ENCODE assay signal across 9 mouse cellular contexts in the genomic region with DNA sequence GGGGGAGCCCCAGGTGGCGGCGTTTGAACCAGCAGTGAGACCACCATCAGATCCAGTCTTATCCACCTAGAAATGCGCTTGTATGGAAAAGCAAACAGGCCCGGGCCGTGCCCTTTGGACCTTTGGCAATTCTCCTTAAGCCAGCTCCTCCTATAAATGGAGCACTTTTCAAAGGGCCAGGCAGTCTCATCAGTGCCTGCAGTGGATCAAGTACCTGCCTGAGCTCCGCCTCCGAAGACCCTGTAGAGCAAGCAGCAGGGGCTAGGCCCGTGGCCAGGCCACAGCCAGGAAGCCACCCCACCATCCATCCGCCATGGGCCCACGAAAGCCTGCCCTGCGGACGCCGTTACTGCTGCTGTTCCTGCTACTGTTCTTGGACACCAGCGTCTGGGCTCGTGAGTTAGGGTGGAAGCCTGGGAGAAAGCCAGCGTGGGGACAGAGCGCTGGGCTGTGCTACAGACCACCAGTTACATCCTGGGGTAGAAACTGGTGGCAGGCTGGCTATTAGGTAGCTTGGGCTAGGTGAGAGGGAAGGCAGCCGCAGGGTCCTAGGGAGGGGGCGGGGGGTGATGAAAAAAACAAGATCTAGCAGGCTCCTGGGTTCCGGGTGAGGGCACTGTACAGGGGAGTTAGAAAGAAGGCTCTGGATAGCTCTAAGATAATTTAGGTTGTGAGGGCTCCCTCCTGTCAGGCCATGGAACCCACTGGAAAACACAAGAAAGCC. TPM values are rescaled to one million over a fixed set of nuclear protein-coding genes. Genes with fewer than 3 reads are reported as not detected.
A peak's percentile ranks its signal among the peaks of the same experiment; 100 is the strongest.
DNase-seq lines count a peak whose midpoint lies in the region; ATAC-seq and TF ChIP-seq lines count a peak whose summit lies in the region.
"Had no signal": no experiment of that assay in that cellular context is flagged by ENCODE, and none has a peak within 500 bp of the region (broad histone marks: within the 10 kb centered on the region; RNA-seq: fewer than 3 reads in every experiment).

A gene (plus strand): TSS at position 183 of the 724 bp plus-strand sequence.

- no peaks in the 10 kb centered on the region for H3K36me3 ChIP-seq in ES-Bruce4 (ENCODE audit: control insufficient read depth, insufficient read depth, low read length, poor library complexity, severe bottlenecking)
- no peaks in the 10 kb centered on the region for H3K36me3 ChIP-seq in midbrain, embryonic 13.5 days

- H3K4me2 ChIP-seq in midbrain, embryonic 13.5 days (replicated peaks) = peak within 1 kb of the TSS; percentile 25; the same call in 1 of the 2 replicates

- peak; percentile 7 for DNase-seq in embryo, embryonic 11 days
- no peak for DNase-seq in embryo, embryonic 10 days (ENCODE audit: low spot score)
- peak; percentile 59 to 77 for DNase-seq in kidney, adult 8-10 months
- DNase-seq in ovary, postnatal 10 days (ENCODE audit: low spot score) = no peak
- DNase-seq in gastrocnemius, postnatal 25 days = no peak

- no peaks in the 10 kb centered on the region for H3K9me3 ChIP-seq in ES-Bruce4 (replicated peaks; ENCODE audit: control insufficient read depth, insufficient read depth, low read length, poor library complexity, severe bottlenecking)
- H3K9me3 ChIP-seq in midbrain, embryonic 13.5 days = no peaks in the 10 kb centered on the region

- H3K4me3 ChIP-seq in ES-Bruce4 (ENCODE audit: low read depth, low read length) = peak within 1 kb of the TSS; percentile 35
- no peak within 1 kb of the TSS for H3K4me3 ChIP-seq in midbrain, embryonic 13.5 days (replicated peaks)

- peak; percentile 64 for ATAC-seq in midbrain, embryonic 13.5 days
- ATAC-seq in erythroid progenitor cell, adult 5-6 weeks (replicated peaks; ENCODE audit: low FRiP score, poor library complexity, severe bottlenecking) = no peak

- no peaks in the 10 kb centered on the region for H3K4me1 ChIP-seq in ES-Bruce4 (ENCODE audit: control insufficient read depth, insufficient read depth, low read length)
- peaks cover 5% of the 10 kb centered on the region; the same call in 1 of the 2 replicates for H3K4me1 ChIP-seq in midbrain, embryonic 13.5 days (replicated peaks)

- no peak within 1 kb of the TSS for H3K9ac ChIP-seq in ES-Bruce4 (ENCODE audit: low read depth, poor library complexity, severe bottlenecking)
- H3K9ac ChIP-seq in midbrain, embryonic 13.5 days (replicated peaks) = no peak within 1 kb of the TSS

- no peak within 1 kb of the TSS for H3K27ac ChIP-seq in ES-Bruce4 (ENCODE audit: insufficient read depth, low read length)
- H3K27ac ChIP-seq in midbrain, embryonic 13.5 days = no peak within 1 kb of the TSS

- no peaks in the 10 kb centered on the region for H3K27me3 ChIP-seq in ES-Bruce4 (ENCODE audit: control insufficient read depth, insufficient read depth, low read length, poor library complexity, severe bottlenecking)
- no peaks in the 10 kb centered on the region for H3K27me3 ChIP-seq in midbrain, embryonic 13.5 days

- 88% methylated on average over 20 of the region's 20 CpGs for WGBS in midbrain, embryonic 13.5 days

- no peak for TF ChIP-seq EP300 in ES-Bruce4 (IDR thresholded peaks at IDR 0.05; ENCODE audit: insufficient read depth, low read depth, low read length)

- no peak for TF ChIP-seq POLR2A in ES-Bruce4 (IDR thresholded peaks at IDR 0.05; ENCODE audit: insufficient read depth, low read length)

- TF ChIP-seq CTCF in ES-Bruce4 (IDR thresholded peaks at IDR 0.05; ENCODE audit: low read depth, low read length) = no peak

RNA-seq across cellular contexts. Expression of the gene that starts here (rescaled TPM):
- 0.25 and 0.65 TPM in 2 replicates for polyA plus RNA-seq in ES-Bruce4 (2011; ENCODE audit: insufficient read depth, insufficient read length, low read depth, missing spikeins)
- 0.01 and 0.03 TPM in 2 replicates for polyA plus RNA-seq in midbrain, embryonic 13.5 days (2015; fragmentation: Nextera tagmentation; extraction: Ambion mirVana)
- total RNA-seq in erythroid progenitor cell, adult 5-6 weeks (2015; ENCODE audit: low replicate concordance) = not detected in 2 replicates
- not detected in 2 replicates for total RNA-seq in erythroid progenitor cell, adult 5-6 weeks (2017; ENCODE audit: low replicate concordance)
- total RNA-seq in gastrocnemius, postnatal 25 days (2021) = under 1 TPM in 1 of 2 experiments, not detected in 1; 0.08 TPM
- polyA plus RNA-seq: heart, postnatal 0 days had no signal

Comparison
In these comparisons a context has a peak if more than half of its experiments do, and no peak if none do; other contexts are left out.
1. DNase-seq: peak in embryo, embryonic 11 days (single experiment) and kidney, adult 8-10 months (2 of 2); none in embryo, embryonic 10 days (single experiment), ovary, postnatal 10 days (single experiment) and gastrocnemius, postnatal 25 days (single experiment).
2. Peak in ATAC-seq and H3K4me2 ChIP-seq in midbrain, embryonic 13.5 days; RNA of the gene not detected or under 1 TPM.